8 mouse cellular contexts compared by ENCODE assay signal in genomic region chr11:94937787-94938186, GRCm38 (mm10). TPM values are rescaled to one million over a fixed set of nuclear protein-coding genes. Genes with fewer than 3 reads are reported as not detected.
DNase-seq lines count a peak whose midpoint lies in the region; ATAC-seq and TF ChIP-seq lines count a peak whose summit lies in the region.

No protein-coding gene starts in this region.

- no peak for DNase-seq in lung, adult 2 months
- DNase-seq in lung, postnatal 14 days: no peak
- no peak for DNase-seq in limb, embryonic 14.5 days (ENCODE audit: low spot score)
- DNase-seq in splenic B cell, adult 2 months (ENCODE audit: low read depth, low spot score): peak; percentile 21
- no peak for DNase-seq in adrenal gland, adult (ENCODE audit: inconsistent age in 2 of 2, low spot score in 1 of 2)
- no peak for DNase-seq in frontal cortex, postnatal 10 days (ENCODE audit: low spot score in 2 of 2)
- no peak for DNase-seq in thymus, adult 2 months

- no peaks in the 10 kb centered on the region; the same call in 1 of the 2 replicates for H3K4me1 ChIP-seq in lung, adult 2 months (ENCODE audit: control insufficient read depth, insufficient read depth, low read length)
- H3K4me1 ChIP-seq in forebrain, embryonic 13.5 days: peaks cover 20% of the 10 kb centered on the region
- H3K4me1 ChIP-seq in limb, embryonic 14.5 days (ENCODE audit: control insufficient read depth, insufficient read depth, low read length): peaks cover 42% of the 10 kb centered on the region
- H3K4me1 ChIP-seq in thymus, adult 2 months (replicated peaks; ENCODE audit: control insufficient read depth, insufficient read depth, low read length): peaks cover 7% of the 10 kb centered on the region

- H3K27ac ChIP-seq in forebrain, embryonic 13.5 days: no peak overlapping the region
- H3K27ac ChIP-seq in limb, embryonic 14.5 days (replicated peaks; ENCODE audit: low read depth, low read length): peak overlapping the region; percentile 93
- no peak overlapping the region for H3K27ac ChIP-seq in thymus, adult 2 months (ENCODE audit: control insufficient read depth, insufficient read depth, low read length)

- 4% methylated on average over 15 of the region's 15 CpGs for WGBS in lung, adult 2 months
- WGBS in forebrain, embryonic 13.5 days: 1% methylated on average over 15 of the region's 15 CpGs
- WGBS in limb, embryonic 14.5 days: 2% methylated on average over 15 of the region's 15 CpGs
- WGBS in thymus, adult 2 months: 5% methylated on average over 15 of the region's 15 CpGs

- H3K9me3 ChIP-seq in forebrain, embryonic 13.5 days (replicated peaks): no peaks in the 10 kb centered on the region
- H3K9me3 ChIP-seq in limb, embryonic 14.5 days (ENCODE audit: control insufficient read depth, low read length): no peaks in the 10 kb centered on the region

- ATAC-seq in forebrain, embryonic 13.5 days: no peak
- no peak for ATAC-seq in limb, embryonic 14.5 days (ENCODE audit: low FRiP score, low read depth)

- peak overlapping the region; percentile 1 for H3K4me3 ChIP-seq in lung, adult 2 months (replicated peaks; ENCODE audit: extremely low read depth, low read depth, low read length)
- H3K4me3 ChIP-seq in forebrain, embryonic 13.5 days: peak overlapping the region; percentile 32
- H3K4me3 ChIP-seq in limb, embryonic 14.5 days (replicated peaks; ENCODE audit: low read length): peak overlapping the region; percentile 75
- H3K4me3 ChIP-seq in thymus, adult 2 months (ENCODE audit: control insufficient read depth, insufficient read depth, low read length): no peak overlapping the region

- no peaks in the 10 kb centered on the region for H3K36me3 ChIP-seq in forebrain, embryonic 13.5 days (ENCODE audit: poor library complexity, severe bottlenecking)
- H3K36me3 ChIP-seq in limb, embryonic 14.5 days (ENCODE audit: control insufficient read depth, insufficient read depth, low read length): peaks cover 50% of the 10 kb centered on the region
- no peaks in the 10 kb centered on the region for H3K36me3 ChIP-seq in splenic B cell, adult 2 months (ENCODE audit: control insufficient read depth, insufficient read depth, low read length, poor library complexity, severe bottlenecking)
- H3K36me3 ChIP-seq in thymus, adult 2 months (ENCODE audit: control insufficient read depth, insufficient read depth, low read length): no peaks in the 10 kb centered on the region

- peak overlapping the region; percentile 64 for H3K4me2 ChIP-seq in forebrain, embryonic 13.5 days
- peak overlapping the region; percentile 73 for H3K4me2 ChIP-seq in limb, embryonic 14.5 days (replicated peaks; ENCODE audit: low read depth, low read length, severe bottlenecking)

- TF ChIP-seq POLR2A in lung, adult 2 months (IDR thresholded peaks at IDR 0.05; ENCODE audit: borderline replicate concordance, extremely low read depth, low read depth, low read length): no peak
- no peak for TF ChIP-seq POLR2A in limb, embryonic 14.5 days (IDR thresholded peaks at IDR 0.05; ENCODE audit: borderline replicate concordance, extremely low read depth, insufficient read depth, insufficient read length)
- no peak for TF ChIP-seq POLR2A in thymus, adult 2 months (IDR thresholded peaks at IDR 0.05; ENCODE audit: control insufficient read depth, extremely low read depth, insufficient read depth, low read length, poor library complexity)

- H3K27me3 ChIP-seq in forebrain, embryonic 13.5 days: peaks cover 79% of the 10 kb centered on the region
- H3K27me3 ChIP-seq in limb, embryonic 14.5 days (ENCODE audit: control insufficient read depth, insufficient read depth, low read length): no peaks in the 10 kb centered on the region
- no peaks in the 10 kb centered on the region for H3K27me3 ChIP-seq in splenic B cell, adult 2 months (ENCODE audit: control insufficient read depth, insufficient read depth, low read length, poor library complexity, severe bottlenecking)
- H3K27me3 ChIP-seq in thymus, adult 2 months (ENCODE audit: control insufficient read depth, insufficient read depth, low read length): peaks cover 3% of the 10 kb centered on the region; the same call in 1 of the 2 replicates

- no peak for TF ChIP-seq CTCF in lung, adult 2 months (IDR thresholded peaks at IDR 0.05; ENCODE audit: insufficient read depth, low read length)
- no peak for TF ChIP-seq CTCF in thymus, adult 2 months (IDR thresholded peaks at IDR 0.05; ENCODE audit: borderline replicate concordance, control insufficient read depth, extremely low read depth, insufficient read depth, low read length, poor library complexity)

- peak overlapping the region; percentile 40; the same call in 1 of the 2 replicates for H3K9ac ChIP-seq in forebrain, embryonic 13.5 days
- peak overlapping the region; percentile 93 for H3K9ac ChIP-seq in limb, embryonic 14.5 days (ENCODE audit: low read depth, low read length, severe bottlenecking)

RNA-seq across cellular contexts. Expression of gene Col1a1, which starts 1.8 kb away (rescaled TPM):
- 108 and 115 TPM in 2 replicates for polyA plus RNA-seq in lung, adult 2 months (2012; rRNA removed)
- 29.9 and 31.5 TPM in 2 replicates for polyA plus RNA-seq in forebrain, embryonic 13.5 days (2015; fragmentation: Nextera tagmentation; extraction: Ambion mirVana)
- polyA plus RNA-seq in limb, embryonic 14.5 days (2012; rRNA removed): 1,421 and 1,570 TPM in 2 replicates
- 2,528 and 2,873 TPM in 2 replicates for polyA plus RNA-seq in limb, embryonic 14.5 days (2014; fragmentation: Nextera tagmentation; extraction: Ambion mirVana)
- 11.9 and 18.7 TPM in 2 replicates for polyA plus RNA-seq in thymus, adult 2 months (2012; rRNA removed)

RNA-seq across cellular contexts. Expression of gene Hils1, which starts 29.6 kb away (rescaled TPM):
- not detected in 2 replicates for polyA plus RNA-seq in lung, adult 2 months (2012; rRNA removed)
- not detected in 2 replicates for polyA plus RNA-seq in forebrain, embryonic 13.5 days (2015; fragmentation: Nextera tagmentation; extraction: Ambion mirVana)
- polyA plus RNA-seq in limb, embryonic 14.5 days (2012; rRNA removed): 0.41 and 0.58 TPM in 2 replicates
- polyA plus RNA-seq in limb, embryonic 14.5 days (2014; fragmentation: Nextera tagmentation; extraction: Ambion mirVana): 0.29 TPM in 1 of 2 replicates, not detected in the other
- 0.12 TPM in 1 of 2 replicates, not detected in the other for polyA plus RNA-seq in thymus, adult 2 months (2012; rRNA removed)

RNA-seq across cellular contexts. Expression of gene Sgca, which starts 38.3 kb away (rescaled TPM):
- polyA plus RNA-seq in lung, adult 2 months (2012; rRNA removed): 19.9 and 54.4 TPM in 2 replicates
- polyA plus RNA-seq in forebrain, embryonic 13.5 days (2015; fragmentation: Nextera tagmentation; extraction: Ambion mirVana): not detected in 2 replicates
- 19.4 and 32.9 TPM in 2 replicates for polyA plus RNA-seq in limb, embryonic 14.5 days (2012; rRNA removed)
- polyA plus RNA-seq in limb, embryonic 14.5 days (2014; fragmentation: Nextera tagmentation; extraction: Ambion mirVana): 9.1 and 10.2 TPM in 2 replicates
- 6.3 and 59.1 TPM in 2 replicates for polyA plus RNA-seq in thymus, adult 2 months (2012; rRNA removed)

RNA-seq across cellular contexts. Expression of gene Ppp1r9b, which starts 53.0 kb away (rescaled TPM):
- 58.7 and 67.7 TPM in 2 replicates for polyA plus RNA-seq in lung, adult 2 months (2012; rRNA removed)
- 15.8 and 16.3 TPM in 2 replicates for polyA plus RNA-seq in forebrain, embryonic 13.5 days (2015; fragmentation: Nextera tagmentation; extraction: Ambion mirVana)
- 32.8 and 34.6 TPM in 2 replicates for polyA plus RNA-seq in limb, embryonic 14.5 days (2012; rRNA removed)
- 17.3 and 17.9 TPM in 2 replicates for polyA plus RNA-seq in limb, embryonic 14.5 days (2014; fragmentation: Nextera tagmentation; extraction: Ambion mirVana)
- 112 and 127 TPM in 2 replicates for polyA plus RNA-seq in thymus, adult 2 months (2012; rRNA removed)

Comparison
In these comparisons a context has a peak if more than half of its experiments do, and no peak if none do; other contexts are left out.
1. RNA of gene Col1a1, which starts 1.8 kb away (polyA plus RNA-seq): 1,421 to 2,873 TPM in limb, embryonic 14.5 days; 108 to 115 TPM in lung, adult 2 months, 29.9 to 31.5 TPM in forebrain, embryonic 13.5 days and 11.9 to 18.7 TPM in thymus, adult 2 months; every median in the first group is over 10 times any median in the second.